Mouse (Mus musculus) C2C12 (cell line): ENCODE results near the gene Kcne3.

ENCODE experiments used
- CTCF ChIP-seq: IDR thresholded peaks from one replicate; pipeline ENCODE4 v1.5.1; 2011; ENCODE audit not compliant: control insufficient read depth, insufficient read depth, insufficient read length
- USF1 ChIP-seq: IDR thresholded peaks from one replicate; pipeline ENCODE4 v1.6.1; 2011; ENCODE audit warnings: low read depth, mild to moderate bottlenecking, control low read depth, moderate library complexity

- TF ChIP-seq CTCF (no peak), USF1 (no peak)
Measured at GRCm38 (mm10) chr7:100148586-100148985, 27.7 kb upstream of the Kcne3 start.
